Mouse (Mus musculus): ENCODE results near the gene Fdx1. TPM values are rescaled to one million over a fixed set of nuclear protein-coding genes. Genes with fewer than 3 reads are reported as not detected.
A peak's percentile ranks its signal among the peaks of the same experiment; 100 is the strongest.

The Fdx1 gene
- polyA plus RNA-seq (2014; fragmentation: Nextera tagmentation; extraction: Ambion mirVana): 42.1 and 48.7 TPM in 2 replicates

GRCm38 (mm10) chr9:51962975-51963701 lies at the start of gene Fdx1:
Gene Fdx1, minus strand, starts transcription at chr9:51963556.
- H3K9ac ChIP-seq (replicated peaks; ENCODE audit: low read depth, low read length): peak within 1 kb of the TSS; percentile 88
- peak; percentile 94 for ATAC-seq (ENCODE audit: low read depth)
- under 1% methylated on average over 60 of the region's 81 CpGs for WGBS
- peaks cover 18% of the 10 kb centered on the region; the same call in 1 of the 2 replicates for H3K4me1 ChIP-seq (ENCODE audit: control insufficient read depth, insufficient read depth, low read length)
- peak within 1 kb of the TSS; percentile 72 for H3K27ac ChIP-seq (ENCODE audit: low read depth, low read length)
- peak within 1 kb of the TSS; percentile 83 for H3K4me3 ChIP-seq (ENCODE audit: low read depth, low read length)
- H3K9me3 ChIP-seq (ENCODE audit: control insufficient read depth, low read length): no peaks in the 10 kb centered on the region
- no peaks in the 10 kb centered on the region for H3K36me3 ChIP-seq (ENCODE audit: control insufficient read depth, insufficient read depth, low read length)
- no peaks in the 10 kb centered on the region for H3K27me3 ChIP-seq (ENCODE audit: control insufficient read depth, insufficient read depth, low read length)
- H3K4me2 ChIP-seq (ENCODE audit: low read depth, low read length): peak within 1 kb of the TSS; percentile 85

- 89% methylated on average over 5 of the region's 5 CpGs for WGBS
- no peak for ATAC-seq (ENCODE audit: low read depth)
Measured at GRCm38 (mm10) chr9:52012781-52013436, 49.6 kb upstream of the Fdx1 start.

DNA sequence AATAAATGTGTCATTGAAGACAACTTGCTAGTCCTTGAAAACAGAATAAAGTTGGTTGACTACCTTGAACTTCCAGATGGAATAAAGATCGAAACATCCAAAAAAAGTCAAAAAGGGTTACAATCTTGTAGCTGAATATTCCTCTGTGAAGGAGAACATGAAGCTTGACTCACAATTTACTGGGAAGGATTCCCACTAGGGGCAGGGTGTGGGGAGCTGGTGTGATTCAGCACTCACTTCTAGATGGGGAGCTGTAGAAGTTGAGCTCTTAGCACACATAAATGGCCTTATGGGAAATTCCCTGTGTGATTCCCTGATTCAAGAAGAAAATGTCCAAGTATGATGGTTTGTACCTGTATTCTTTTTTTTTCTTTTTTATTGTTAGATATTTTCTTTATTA lies 49.0 kb upstream of the Fdx1 start:
- H3K36me3 ChIP-seq (ENCODE audit: control insufficient read depth, insufficient read depth, low read length): no peaks in the 10 kb centered on the region
- no peak overlapping the region for H3K27ac ChIP-seq (ENCODE audit: low read depth, low read length)
- WGBS: 100% methylated on average over 1 of the region's 1 CpGs
- no peak overlapping the region for H3K9ac ChIP-seq (replicated peaks; ENCODE audit: low read depth, low read length)
- no peak overlapping the region for H3K4me2 ChIP-seq (ENCODE audit: low read depth, low read length)
- H3K4me3 ChIP-seq (ENCODE audit: low read depth, low read length): no peak overlapping the region
- H3K27me3 ChIP-seq (ENCODE audit: control insufficient read depth, insufficient read depth, low read length): no peaks in the 10 kb centered on the region
- ATAC-seq (ENCODE audit: low read depth): no peak
- no peaks in the 10 kb centered on the region for H3K9me3 ChIP-seq (ENCODE audit: control insufficient read depth, low read length)
- H3K4me1 ChIP-seq (ENCODE audit: control insufficient read depth, insufficient read depth, low read length): no peaks in the 10 kb centered on the region

More at GRCm38 (mm10) chr9:52012781-52013436, 49.6 kb upstream of the Fdx1 start:
- Histone ChIP-seq H3K9ac (replicated peaks; ENCODE audit: low read depth, low read length) (no peak overlapping the region), H3K4me2 (ENCODE audit: low read depth, low read length) (no peak overlapping the region), H3K4me3 (ENCODE audit: low read depth, low read length) (no peak overlapping the region), H3K9me3 (ENCODE audit: control insufficient read depth, low read length) (no peaks in the 10 kb centered on the region), H3K27me3 (ENCODE audit: control insufficient read depth, insufficient read depth, low read length) (no peaks in the 10 kb centered on the region), H3K4me1 (ENCODE audit: control insufficient read depth, insufficient read depth, low read length) (no peaks in the 10 kb centered on the region), H3K36me3 (ENCODE audit: control insufficient read depth, insufficient read depth, low read length) (no peaks in the 10 kb centered on the region), H3K27ac (ENCODE audit: low read depth, low read length) (no peak overlapping the region)

GRCm38 (mm10) chr9:52008511-52008910 lies 45.2 kb upstream of the Fdx1 start:
- no peak for ATAC-seq (ENCODE audit: low read depth)
- no peak overlapping the region for H3K4me2 ChIP-seq (ENCODE audit: low read depth, low read length)
- WGBS: 88% methylated on average over 1 of the region's 1 CpGs

DNA sequence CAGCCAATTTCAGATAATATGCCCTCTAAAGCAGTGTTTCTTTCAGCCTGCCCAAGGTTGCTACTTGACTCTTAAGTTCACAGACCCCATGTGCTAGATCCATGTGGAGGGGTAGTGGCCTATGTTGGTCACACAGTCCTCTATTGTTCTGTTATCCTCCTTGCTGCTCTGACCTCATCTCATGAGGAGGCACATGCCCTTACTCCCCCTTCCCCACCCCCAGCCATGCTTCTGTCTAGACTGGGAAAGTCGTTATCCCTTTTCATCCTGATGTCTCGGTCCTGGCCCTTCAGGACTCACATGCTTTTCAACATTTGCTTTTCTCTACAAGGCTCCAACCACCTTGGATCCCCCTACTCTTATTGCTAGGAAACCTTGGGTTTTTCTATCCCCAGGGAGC lies 44.0 kb upstream of the Fdx1 start:
- Histone ChIP-seq H3K4me1 (ENCODE audit: control insufficient read depth, insufficient read depth, low read length) (no peaks in the 10 kb centered on the region), H3K27me3 (ENCODE audit: control insufficient read depth, insufficient read depth, low read length) (no peaks in the 10 kb centered on the region), H3K9me3 (ENCODE audit: control insufficient read depth, low read length) (no peaks in the 10 kb centered on the region), H3K4me3 (ENCODE audit: low read depth, low read length) (no peak overlapping the region), H3K36me3 (ENCODE audit: control insufficient read depth, insufficient read depth, low read length) (no peaks in the 10 kb centered on the region), H3K27ac (ENCODE audit: low read depth, low read length) (no peak overlapping the region), H3K4me2 (ENCODE audit: low read depth, low read length) (no peak overlapping the region), H3K9ac (replicated peaks; ENCODE audit: low read depth, low read length) (no peak overlapping the region)
- 47% methylated on average over 2 of the region's 2 CpGs for WGBS
- ATAC-seq (ENCODE audit: low read depth): no peak

More at GRCm38 (mm10) chr9:52008511-52008910, 45.2 kb upstream of the Fdx1 start:
- H3K9ac ChIP-seq (replicated peaks; ENCODE audit: low read depth, low read length): no peak overlapping the region
- no peak overlapping the region for H3K4me3 ChIP-seq (ENCODE audit: low read depth, low read length)
- no peaks in the 10 kb centered on the region for H3K9me3 ChIP-seq (ENCODE audit: control insufficient read depth, low read length)
- no peaks in the 10 kb centered on the region for H3K36me3 ChIP-seq (ENCODE audit: control insufficient read depth, insufficient read depth, low read length)
- H3K4me1 ChIP-seq (ENCODE audit: control insufficient read depth, insufficient read depth, low read length): no peaks in the 10 kb centered on the region
- H3K27me3 ChIP-seq (ENCODE audit: control insufficient read depth, insufficient read depth, low read length): no peaks in the 10 kb centered on the region
- no peak overlapping the region for H3K27ac ChIP-seq (ENCODE audit: low read depth, low read length)

DNA sequence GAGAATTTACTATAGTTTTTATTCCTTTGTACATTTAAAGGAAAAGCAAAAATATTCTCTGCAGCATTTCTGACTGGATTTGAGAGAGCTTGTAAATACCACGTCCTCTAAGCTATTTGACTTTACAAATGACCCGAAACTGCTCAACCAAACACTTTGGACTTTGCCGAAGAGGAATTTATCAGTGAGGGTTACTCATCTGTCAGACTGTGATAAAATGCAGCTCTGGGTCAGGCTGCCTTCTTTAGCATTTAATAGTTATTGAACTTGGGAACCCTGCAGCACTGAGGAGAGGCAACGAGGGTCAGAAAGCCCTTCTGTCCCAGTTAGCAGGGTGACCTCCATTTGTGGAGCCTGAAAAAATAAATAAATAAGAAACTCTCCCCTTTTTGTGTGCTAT lies 40.1 kb upstream of the Fdx1 start:
- no peaks in the 10 kb centered on the region for H3K9me3 ChIP-seq (ENCODE audit: control insufficient read depth, low read length)
- no peaks in the 10 kb centered on the region for H3K4me1 ChIP-seq (ENCODE audit: control insufficient read depth, insufficient read depth, low read length)
- H3K27me3 ChIP-seq (ENCODE audit: control insufficient read depth, insufficient read depth, low read length): no peaks in the 10 kb centered on the region
- no peak overlapping the region for H3K4me3 ChIP-seq (ENCODE audit: low read depth, low read length)
- ATAC-seq (ENCODE audit: low read depth): no peak
- WGBS: 66% methylated on average over 4 of the region's 4 CpGs
- no peak overlapping the region for H3K4me2 ChIP-seq (ENCODE audit: low read depth, low read length)
- no peaks in the 10 kb centered on the region for H3K36me3 ChIP-seq (ENCODE audit: control insufficient read depth, insufficient read depth, low read length)
- H3K27ac ChIP-seq (ENCODE audit: low read depth, low read length): no peak overlapping the region
- H3K9ac ChIP-seq (replicated peaks; ENCODE audit: low read depth, low read length): no peak overlapping the region

DNA sequence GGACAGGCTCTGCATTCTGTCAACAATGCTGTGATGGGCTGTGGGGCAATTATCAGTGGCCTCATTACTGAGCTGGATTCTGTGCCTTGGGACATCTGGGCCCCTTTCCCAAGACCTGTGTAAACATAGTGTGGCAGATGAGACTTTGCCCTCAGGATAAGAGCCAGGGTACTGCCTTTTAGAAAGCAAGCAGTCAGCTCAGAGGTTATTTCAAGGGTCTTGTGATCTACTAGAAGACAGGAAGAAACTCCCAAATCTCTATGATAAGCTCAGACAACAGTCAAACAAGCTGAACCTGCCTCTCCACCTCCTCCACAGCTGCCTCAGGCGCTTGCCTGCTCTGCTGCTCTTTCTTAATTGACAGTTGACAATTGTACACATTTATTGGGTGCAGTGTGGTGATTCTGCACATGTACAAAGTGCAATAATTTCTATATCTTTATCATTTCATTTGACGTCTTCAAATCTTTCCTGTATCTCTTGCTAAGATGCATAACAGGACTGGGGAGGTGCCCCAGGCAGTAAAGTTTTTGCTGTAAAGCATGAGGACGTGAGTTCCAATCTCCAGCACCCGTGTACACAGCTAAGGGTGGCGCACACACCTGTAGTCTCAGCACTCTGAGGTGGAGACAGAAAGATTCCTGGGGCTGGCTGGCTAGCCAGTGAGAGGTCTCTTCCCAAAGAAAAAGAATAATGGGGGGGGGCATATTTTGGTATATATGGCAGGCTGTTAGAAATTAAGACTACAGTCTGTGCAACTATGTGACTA lies 32.2 kb upstream of the Fdx1 start:
- Histone ChIP-seq H3K4me1 (ENCODE audit: control insufficient read depth, insufficient read depth, low read length) (no peaks in the 10 kb centered on the region), H3K9me3 (ENCODE audit: control insufficient read depth, low read length) (no peaks in the 10 kb centered on the region), H3K27me3 (ENCODE audit: control insufficient read depth, insufficient read depth, low read length) (no peaks in the 10 kb centered on the region), H3K27ac (ENCODE audit: low read depth, low read length) (no peak overlapping the region), H3K36me3 (ENCODE audit: control insufficient read depth, insufficient read depth, low read length) (no peaks in the 10 kb centered on the region), H3K9ac (replicated peaks; ENCODE audit: low read depth, low read length) (no peak overlapping the region), H3K4me3 (ENCODE audit: low read depth, low read length) (no peak overlapping the region), H3K4me2 (ENCODE audit: low read depth, low read length) (no peak overlapping the region)
- 92% methylated on average over 5 of the region's 5 CpGs for WGBS
- no peak for ATAC-seq (ENCODE audit: low read depth)

DNA sequence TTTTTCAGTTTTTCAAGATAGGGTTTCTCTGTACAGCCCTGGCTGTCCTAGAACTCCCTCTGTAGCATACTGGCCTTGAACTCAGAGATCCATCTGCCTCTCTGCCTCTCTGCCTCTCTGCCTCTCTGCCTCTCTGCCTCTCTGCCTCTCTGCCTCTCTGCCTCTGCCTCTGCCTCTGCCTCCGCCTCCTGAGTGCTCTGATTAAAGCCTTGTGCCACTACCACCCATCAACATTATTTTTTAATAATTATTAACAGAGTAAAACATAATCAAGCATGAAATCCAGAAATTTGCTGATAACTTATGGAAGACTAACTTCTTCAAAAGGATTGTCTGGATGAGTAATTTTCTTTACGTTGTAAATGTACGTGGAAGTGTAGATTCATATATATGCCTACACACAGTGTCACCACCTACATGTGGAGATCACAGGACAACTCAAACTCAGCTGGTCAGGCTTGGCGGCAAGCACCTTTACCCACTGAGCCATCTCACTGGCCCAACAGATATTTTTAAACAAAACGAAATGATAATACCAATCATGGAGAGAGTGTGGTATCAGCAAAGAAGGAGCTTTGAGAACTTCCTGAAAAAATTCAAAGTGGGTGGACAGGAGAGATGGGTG lies 31.4 kb upstream of the Fdx1 start:
- no peak overlapping the region for H3K4me2 ChIP-seq (ENCODE audit: low read depth, low read length)
- no peaks in the 10 kb centered on the region for H3K4me1 ChIP-seq (ENCODE audit: control insufficient read depth, insufficient read depth, low read length)
- ATAC-seq (ENCODE audit: low read depth): no peak
- H3K27me3 ChIP-seq (ENCODE audit: control insufficient read depth, insufficient read depth, low read length): no peaks in the 10 kb centered on the region
- no peaks in the 10 kb centered on the region for H3K9me3 ChIP-seq (ENCODE audit: control insufficient read depth, low read length)
- no peak overlapping the region for H3K9ac ChIP-seq (replicated peaks; ENCODE audit: low read depth, low read length)
- H3K36me3 ChIP-seq (ENCODE audit: control insufficient read depth, insufficient read depth, low read length): no peaks in the 10 kb centered on the region
- no peak overlapping the region for H3K27ac ChIP-seq (ENCODE audit: low read depth, low read length)
- 93% methylated on average over 5 of the region's 5 CpGs for WGBS
- H3K4me3 ChIP-seq (ENCODE audit: low read depth, low read length): no peak overlapping the region

All from neural tube, embryonic 14.5 days (tissue).